Mouse (Mus musculus): ENCODE results near the gene Rfk. TPM values are rescaled to one million over a fixed set of nuclear protein-coding genes. Genes with fewer than 3 reads are reported as not detected.

Rfk gene
- 98.7 and 112 TPM in 2 replicates for polyA plus RNA-seq (2015; fragmentation: Nextera tagmentation; extraction: Ambion mirVana)

DNA sequence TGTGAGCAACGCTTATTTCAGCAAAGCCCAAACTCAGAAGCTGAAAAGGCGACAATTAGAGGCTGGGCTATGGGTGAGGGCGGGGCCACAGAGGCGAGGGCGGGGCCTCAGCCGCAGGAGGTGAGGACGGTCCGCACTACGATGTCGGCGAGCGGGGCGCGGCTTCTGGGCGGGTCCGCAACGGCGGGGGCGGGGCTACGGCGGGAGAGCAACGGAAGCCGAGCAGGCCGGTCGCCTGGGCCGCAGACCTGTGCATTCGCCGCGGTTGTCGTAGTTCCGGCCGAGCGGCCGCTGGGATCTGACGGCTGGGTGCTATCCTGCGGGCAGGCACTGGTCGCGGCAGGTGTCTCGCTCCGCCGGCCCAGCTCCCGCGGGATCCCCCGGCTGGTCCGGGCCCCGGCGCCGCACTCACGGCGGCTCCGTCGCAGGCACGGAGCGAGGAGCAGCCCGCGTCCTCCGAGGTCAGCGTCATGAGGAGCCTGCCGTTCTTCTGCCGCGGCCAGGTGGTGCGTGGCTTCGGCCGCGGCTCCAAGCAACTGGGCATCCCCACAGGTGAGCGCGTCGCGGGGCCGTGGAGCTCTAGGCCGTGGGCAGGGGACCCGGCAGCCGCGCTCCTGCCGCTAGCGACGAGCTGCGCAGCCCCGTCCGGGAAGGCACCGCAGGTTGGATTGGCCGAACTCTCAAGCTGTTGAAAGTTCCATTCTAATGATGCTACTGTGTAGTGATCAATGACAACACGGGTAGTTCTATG lies at the start of gene Rfk:
Gene Rfk, plus strand, starts transcription at position 203 of the 751 bp plus-strand sequence.

DNA sequence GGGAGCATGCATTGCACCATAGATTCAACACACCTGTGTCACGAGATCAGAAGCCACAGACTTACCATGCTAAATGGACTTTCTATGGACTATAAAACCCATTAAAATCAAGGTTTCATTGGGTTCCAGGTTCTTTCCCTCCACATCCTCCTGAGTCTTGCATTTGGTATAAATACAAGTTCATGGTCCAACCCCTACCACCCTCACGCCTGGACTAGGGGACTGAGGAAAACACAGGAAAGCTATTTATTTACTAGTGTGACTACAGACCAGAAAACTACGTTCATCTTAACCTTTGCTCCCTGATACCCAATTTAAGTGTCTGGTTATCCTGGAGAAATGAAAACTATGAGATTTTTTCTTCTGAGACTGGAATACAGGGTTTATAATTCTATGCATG lies 21.1 kb upstream of the Rfk start, which contains the start of gene Gcnt1:
Gene Gcnt1, minus strand, starts transcription at position 144 of the 400 bp plus-strand sequence.

Other genes starting within 250 kb of the Rfk start
- gene Gcnt1, start 21.2 kb upstream of the Rfk start, polyA plus RNA-seq (2015; fragmentation: Nextera tagmentation; extraction: Ambion mirVana): 0.93 and 0.98 TPM in 2 replicates